Mouse (Mus musculus) heart, embryonic 14.5 days (tissue): Measurements from ENCODE around the gene Foxq1. TPM values are rescaled to one million over a fixed set of nuclear protein-coding genes. Genes with fewer than 3 reads are reported as not detected.

ENCODE experiments used
- ATAC-seq: fragments of 200-750 bp; cut with Nextera tagmentation; 2 replicates; pipeline ENCODE4 v1.8.0; 2017; ENCODE audit warnings: low read depth, moderate TSS enrichment; ENCODE audit not compliant: insufficient number of reproducible peaks, insufficient read depth, low FRiP score
- H3K27ac ChIP-seq, 2 experiments: fragments of 200-500 bp in 1 of 2; fragments of 300-500 bp in 1 of 2; sonication (generic) in 1 of 2; replicated peaks in 1 of 2; 2 replicates each; pipeline ENCODE4 v1.5.1; 2012 to 2014; ENCODE audit warnings: low read depth in 2 of 2, low read length in 2 of 2, control low read depth in 1 of 2, mild to moderate bottlenecking in 1 of 2, mixed read lengths in 1 of 2; ENCODE audit not compliant: control insufficient read depth in 1 of 2, insufficient read depth in 1 of 2
- H3K27me3 ChIP-seq: fragments of 300-500 bp; sonication (generic); 2 replicates; pipeline ENCODE4 v1.6.1; 2014; ENCODE audit warnings: mild to moderate bottlenecking, low read length, control low read depth; ENCODE audit not compliant: control insufficient read depth, insufficient read depth
- H3K36me3 ChIP-seq: fragments of 300-500 bp; sonication (generic); 2 replicates; pipeline ENCODE4 v1.6.1; 2014; ENCODE audit warnings: mild to moderate bottlenecking, control low read depth, low read length, mixed read lengths; ENCODE audit not compliant: control insufficient read depth, insufficient read depth
- H3K4me1 ChIP-seq, 2 experiments: fragments of 200-500 bp in 1 of 2; fragments of 300-500 bp in 1 of 2; sonication (generic) in 1 of 2; 2 replicates each; pipeline ENCODE4 v1.6.1; 2012 to 2014; ENCODE audit warnings: low read length in 2 of 2, control low read depth in 1 of 2, mixed read lengths in 1 of 2; ENCODE audit not compliant: control insufficient read depth in 2 of 2, insufficient read depth in 2 of 2
- H3K4me2 ChIP-seq: fragments of 300-500 bp; sonication (generic); 2 replicates; pipeline ENCODE4 v1.6.1; 2014; ENCODE audit warnings: mild to moderate bottlenecking, low read length
- H3K4me3 ChIP-seq, 2 experiments: fragments of 200-500 bp in 1 of 2; fragments of 300-500 bp in 1 of 2; sonication (generic) in 1 of 2; 2 replicates each; pipeline ENCODE4 v1.5.1; 2012 to 2014; ENCODE audit warnings: low read length in 2 of 2, mild to moderate bottlenecking in 2 of 2, control low read depth in 1 of 2, low read depth in 1 of 2, moderate library complexity in 1 of 2; ENCODE audit not compliant: control insufficient read depth in 1 of 2, insufficient read depth in 1 of 2
- H3K9ac ChIP-seq: fragments of 300-500 bp; sonication (generic); 2 replicates; pipeline ENCODE4 v1.6.1; 2014; ENCODE audit warnings: mild to moderate bottlenecking, low read length
- H3K9me3 ChIP-seq: fragments of 300-500 bp; sonication (generic); 2 replicates; pipeline ENCODE4 v1.6.1; 2016; ENCODE audit warnings: low read length, control low read depth; ENCODE audit not compliant: control insufficient read depth
- WGBS: fragments of 180-500 bp; shearing (Covaris S2); extraction: QIAGEN DNeasy Blood & Tissue Kit; methylation state at CpG from one replicate; pipeline ENCODE4 v1.1.7; 2014; 5-methylcytosine and 5-hydroxymethylcytosine counted together
- polyA plus RNA-seq: library from polyadenylated mRNA; unstranded; fragments of >200 nt; fragmentation: Nextera tagmentation; extraction: Ambion mirVana; gene quantifications from 2 replicates; pipeline ENCODE4 v1.2.1, GENCODE M21; 2014

Gene Foxq1
- polyA plus RNA-seq, 1 experiment from 2014 or later = 0.19 TPM

- H3K4me1 ChIP-seq = no peaks in the 10 kb centered on the region; a peak in 1 of 4 replicates
- H3K27me3 ChIP-seq = peaks cover 21% of the 10 kb centered on the region
- no peaks in the 10 kb centered on the region for H3K36me3 ChIP-seq
- no peak overlapping the region for H3K4me2 ChIP-seq
- H3K9me3 ChIP-seq = no peaks in the 10 kb centered on the region
- no peak overlapping the region for H3K4me3 ChIP-seq
- no peak overlapping the region for H3K9ac ChIP-seq
- WGBS = 81% methylated on average over 10 of the region's 10 CpGs
- no peak overlapping the region for H3K27ac ChIP-seq
- no peak for ATAC-seq
These were observed 17.0 kb downstream of the Foxq1 start for GRCm38 (mm10) chr13:31572806-31573508.

- no peak for ATAC-seq
- Histone ChIP-seq H3K4me1 (no peaks in the 10 kb centered on the region; a peak in 1 of 4 replicates), H3K36me3 (no peaks in the 10 kb centered on the region), H3K4me2 (no peak overlapping the region), H3K9ac (no peak overlapping the region), H3K27me3 (peaks cover 16% of the 10 kb centered on the region; the same call in 1 of the 2 replicates), H3K4me3 (no peak overlapping the region), H3K27ac (no peak overlapping the region), H3K9me3 (no peaks in the 10 kb centered on the region)
- WGBS = 73% methylated on average over 3 of the region's 3 CpGs
These were observed 18.7 kb downstream of the Foxq1 start for GRCm38 (mm10) chr13:31574627-31575026.

- peaks cover 18% of the 10 kb centered on the region; the same call in 1 of the 2 replicates for H3K27me3 ChIP-seq
- H3K4me1 ChIP-seq = no peaks in the 10 kb centered on the region; a peak in 1 of 4 replicates
- 68% methylated on average over 4 of the region's 4 CpGs for WGBS
- no peak overlapping the region for H3K9ac ChIP-seq
- no peaks in the 10 kb centered on the region for H3K9me3 ChIP-seq
- H3K36me3 ChIP-seq = no peaks in the 10 kb centered on the region
- no peak overlapping the region for H3K4me2 ChIP-seq
- no peak for ATAC-seq
- no peak overlapping the region for H3K4me3 ChIP-seq
- H3K27ac ChIP-seq = no peak overlapping the region
These were observed 20.8 kb downstream of the Foxq1 start for GRCm38 (mm10) chr13:31576696-31577095.

GRCm38 (mm10) chr13:31577576-31577975 is 21.6 kb downstream of the Foxq1 start:
- Histone ChIP-seq H3K4me2 (no peak overlapping the region), H3K27me3 (peaks cover 18% of the 10 kb centered on the region; the same call in 1 of the 2 replicates), H3K4me1 (no peaks in the 10 kb centered on the region; a peak in 1 of 4 replicates), H3K27ac (no peak overlapping the region), H3K9me3 (no peaks in the 10 kb centered on the region), H3K36me3 (no peaks in the 10 kb centered on the region), H3K9ac (no peak overlapping the region), H3K4me3 (no peak overlapping the region)
- 43% methylated on average over 6 of the region's 6 CpGs for WGBS
- no peak; the same call in 1 of the 2 replicates for ATAC-seq

GRCm38 (mm10) chr13:31578389-31578788 is 22.5 kb downstream of the Foxq1 start:
- Histone ChIP-seq H3K4me2 (no peak overlapping the region), H3K9ac (no peak overlapping the region), H3K9me3 (no peaks in the 10 kb centered on the region), H3K4me3 (no peak overlapping the region), H3K27me3 (peaks cover 18% of the 10 kb centered on the region; the same call in 1 of the 2 replicates), H3K27ac (no peak overlapping the region), H3K36me3 (no peaks in the 10 kb centered on the region), H3K4me1 (no peaks in the 10 kb centered on the region; a peak in 1 of 4 replicates)
- ATAC-seq = no peak
- 78% methylated on average over 10 of the region's 10 CpGs for WGBS

- Histone ChIP-seq H3K4me1 (no peaks in the 10 kb centered on the region; a peak in 1 of 4 replicates), H3K9me3 (no peaks in the 10 kb centered on the region), H3K4me3 (no peak overlapping the region), H3K27me3 (peaks cover 18% of the 10 kb centered on the region; the same call in 1 of the 2 replicates), H3K4me2 (no peak overlapping the region), H3K36me3 (no peaks in the 10 kb centered on the region), H3K27ac (no peak overlapping the region), H3K9ac (no peak overlapping the region)
- no peak for ATAC-seq
- WGBS = 50% methylated on average over 9 of the region's 9 CpGs
These were observed 23.9 kb downstream of the Foxq1 start for GRCm38 (mm10) chr13:31579866-31580265.

- H3K36me3 ChIP-seq = no peaks in the 10 kb centered on the region
- H3K4me3 ChIP-seq = no peak overlapping the region
- no peaks in the 10 kb centered on the region for H3K9me3 ChIP-seq
- no peak overlapping the region for H3K27ac ChIP-seq
- peaks cover under 1 to 4% of the 10 kb centered on the region in 2 experiments; a peak in 1 of 4 replicates for H3K4me1 ChIP-seq
- no peak for ATAC-seq
- no peaks in the 10 kb centered on the region; the same call in 1 of the 2 replicates for H3K27me3 ChIP-seq
- 51% methylated on average over 5 of the region's 5 CpGs for WGBS
- H3K9ac ChIP-seq = no peak overlapping the region
- no peak overlapping the region for H3K4me2 ChIP-seq
These were observed 31.4 kb downstream of the Foxq1 start for GRCm38 (mm10) chr13:31587341-31587740.
